Comparison of ENCODE assay signal across 15 mouse cellular contexts in genomic region chr6:13298171-13298570, GRCm38 (mm10).
"Had no signal": no experiment of that assay in that cellular context is flagged by ENCODE, and none has a peak within 500 bp of the region (broad histone marks: within the 10 kb centered on the region; RNA-seq: fewer than 3 reads in every experiment).

No protein-coding gene starts in this region.

- H3K9ac ChIP-seq: neural tube, embryonic 15.5 days; stomach, embryonic 15.5 days had no signal

- DNase-seq: retina, postnatal 1 day; right cerebral cortex, adult 18-20 months; right cerebral cortex, postnatal 14 days; right cerebral cortex, postnatal 25 days; right cerebral cortex, postnatal 4 days; spleen, adult 18-20 months; thymus, adult 18-20 months; thymus, adult 2 months; thymus, postnatal 14 days; thymus, postnatal 25 days; thymus, postnatal 36 days; thymus, postnatal 4 days had no signal

- H3K36me3 ChIP-seq: neural tube, embryonic 15.5 days; stomach, embryonic 15.5 days had no signal

- H3K4me1 ChIP-seq: stomach, embryonic 15.5 days had no signal

- H3K9me3 ChIP-seq: neural tube, embryonic 15.5 days; stomach, embryonic 15.5 days had no signal

- H3K4me2 ChIP-seq: neural tube, embryonic 15.5 days; stomach, embryonic 15.5 days had no signal

- H3K27ac ChIP-seq: stomach, embryonic 15.5 days; stomach, postnatal 0 days had no signal

- H3K4me3 ChIP-seq: neural tube, embryonic 15.5 days; stomach, embryonic 15.5 days had no signal

- H3K27me3 ChIP-seq: neural tube, embryonic 15.5 days; stomach, embryonic 15.5 days had no signal
